Mouse (Mus musculus) cortical plate, adult 2 months (tissue): ENCODE data around the gene Ntsr1.

Source experiments
- CTCF ChIP-seq: fragments of 200-500 bp; IDR thresholded peaks from 2 replicates; pipeline ENCODE4 v1.5.1; 2011; ENCODE audit warnings: mild to moderate bottlenecking, control low read depth, low read length; ENCODE audit not compliant: insufficient read depth; ENCODE audit errors: extremely low read depth
- POLR2A ChIP-seq: fragments of 200-500 bp; IDR thresholded peaks from 2 replicates; pipeline ENCODE4 v1.6.1; 2011; ENCODE audit warnings: mild to moderate bottlenecking, low read length, control low read depth; ENCODE audit not compliant: insufficient read depth; ENCODE audit errors: extremely low read depth

DNA sequence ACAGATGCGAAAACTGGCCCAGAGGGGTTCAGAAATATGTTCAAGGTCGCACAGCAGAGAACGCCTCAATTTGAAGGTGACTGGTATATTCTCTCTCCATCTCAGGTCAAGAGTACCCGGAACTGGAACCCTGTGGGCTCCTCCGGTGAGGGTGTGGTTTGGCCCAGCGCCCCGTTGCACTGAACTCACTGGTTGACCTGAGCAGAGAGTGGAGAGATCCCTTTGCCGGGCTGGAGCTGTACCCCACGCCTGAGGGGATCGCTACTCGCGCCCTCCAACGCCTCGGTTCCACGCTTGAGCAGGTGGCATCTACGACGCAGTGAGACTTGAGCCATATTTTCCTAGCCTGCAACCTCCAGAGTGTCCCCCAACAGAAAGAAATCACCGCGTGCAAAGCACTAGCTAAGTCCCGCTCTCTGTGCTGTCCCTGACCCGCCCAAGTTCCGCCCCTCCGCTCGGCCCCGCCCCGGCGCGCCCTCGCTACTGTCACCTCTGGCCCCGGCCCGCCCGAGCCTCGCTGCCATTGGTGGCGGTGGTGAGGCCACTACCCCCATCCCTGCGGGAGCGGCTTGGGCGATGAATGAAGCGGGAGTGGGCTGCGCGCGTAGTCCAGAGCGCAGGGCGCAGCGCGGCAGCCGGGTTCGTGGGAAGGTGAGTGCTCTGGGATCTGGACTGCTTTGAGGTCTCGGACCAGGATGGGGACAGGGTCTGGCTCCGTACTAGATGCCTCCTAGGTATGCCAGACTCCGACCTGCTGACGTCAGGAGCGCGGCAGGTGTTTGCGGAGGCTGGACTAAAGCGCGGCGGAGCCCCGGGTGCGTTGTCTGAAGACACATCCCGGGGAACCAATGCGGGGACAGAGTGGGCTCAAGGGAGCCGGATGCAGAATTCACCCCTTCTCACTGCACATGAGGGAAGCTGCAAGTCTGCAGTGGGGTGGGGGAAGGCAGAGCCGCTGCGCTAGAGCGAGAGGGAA lies 43.8 kb upstream of the Ntsr1 start, which contains the start of gene Slco4a1:
- TF ChIP-seq CTCF (no peak), POLR2A (0 out of 2 replicates have a peak, but pooled peaks have one; percentile 22)
